Mouse (Mus musculus) MEL (cell line): ENCODE data around the gene Pla2g1b. TPM values are rescaled to one million over a fixed set of nuclear protein-coding genes. Genes with fewer than 3 reads are reported as not detected.
A peak's percentile ranks its signal among the peaks of the same experiment; 100 is the strongest.
"Not testable (repeated sequence)": the region's sequence is repeated elsewhere in the genome, so short reads cannot be mapped to it uniquely, and the experiment has no call there.

Experiments used
- DNase-seq: peaks from one replicate; pipeline ENCODE4 v3.0.0; 2011; ENCODE audit warnings: low read depth, low spot score
- H3K27ac ChIP-seq: 2 replicates; pipeline ENCODE4 v1.5.1; 2012; ENCODE audit warnings: low read depth, mild to moderate bottlenecking, control low read depth, low read length, moderate library complexity; ENCODE audit not compliant: control insufficient read depth
- H3K27me3 ChIP-seq, 2 experiments: fragments of 150-350 bp in 1 of 2; sonication (generic) in 1 of 2; 2 replicates each; pipeline ENCODE4 v1.6.1; 2012; ENCODE audit warnings: low read length in 2 of 2, mild to moderate bottlenecking in 2 of 2, improper control_type of control experiment in 1 of 2, moderate library complexity in 1 of 2; ENCODE audit not compliant: insufficient read depth in 2 of 2, control insufficient read depth in 1 of 2
- H3K36me3 ChIP-seq, 2 experiments: 2 replicates each; pipeline ENCODE4 v1.6.1; 2012 to 2014; ENCODE audit warnings: low read length in 2 of 2, improper control_type of control experiment in 1 of 2, inconsistent platforms in 1 of 2, mild to moderate bottlenecking in 1 of 2; ENCODE audit not compliant: insufficient read depth in 2 of 2, control insufficient read depth in 1 of 2
- H3K4me1 ChIP-seq, 2 experiments: fragments of 150-350 bp in 1 of 2; sonication (generic) in 1 of 2; 2 replicates each; pipeline ENCODE4 v1.6.1; 2012; ENCODE audit warnings: low read length in 2 of 2, improper control_type of control experiment in 1 of 2, mild to moderate bottlenecking in 1 of 2; ENCODE audit not compliant: insufficient read depth in 2 of 2, control insufficient read depth in 1 of 2
- H3K4me3 ChIP-seq, 2 experiments: fragments of 150-350 bp in 1 of 2; sonication (generic) in 1 of 2; 2 replicates each; pipeline ENCODE4 v1.5.1; 2012; ENCODE audit warnings: low read depth in 2 of 2, low read length in 2 of 2, mild to moderate bottlenecking in 2 of 2, moderate library complexity in 2 of 2, control low read depth in 1 of 2, improper control_type of control experiment in 1 of 2; ENCODE audit not compliant: control insufficient read depth in 1 of 2, insufficient read depth in 1 of 2
- H3K79me2 ChIP-seq: 2 replicates; pipeline ENCODE4 v1.6.1; 2012; ENCODE audit warnings: mild to moderate bottlenecking, low read length, moderate library complexity; ENCODE audit not compliant: control insufficient read depth, poor library complexity, insufficient read depth
- H3K9ac ChIP-seq: 2 replicates; pipeline ENCODE4 v1.6.1; 2012; ENCODE audit warnings: low read depth, mild to moderate bottlenecking, control low read depth, low read length, moderate library complexity; ENCODE audit not compliant: control insufficient read depth, poor library complexity, severe bottlenecking
- H3K9me3 ChIP-seq: fragments of 150-350 bp; sonication (generic); replicated peaks from 2 replicates; pipeline ENCODE4 v1.6.1; 2012; ENCODE audit warnings: mild to moderate bottlenecking, low read length, improper control_type of control experiment, moderate library complexity; ENCODE audit not compliant: insufficient read depth
- CHD2 ChIP-seq: IDR thresholded peaks from 2 replicates; pipeline ENCODE4 v1.6.1; 2011; ENCODE audit warnings: low read length, improper control_type of control experiment
- CTCF ChIP-seq, 3 experiments: IDR thresholded peaks in 2 of 3; conservative IDR thresholded peaks in 1 of 3; 2 replicates each; pipeline ENCODE4 v1.5.1; 2011 to 2012; ENCODE audit warnings: low read length in 3 of 3, low read depth in 2 of 3, mild to moderate bottlenecking in 2 of 3, improper control_type of control experiment in 1 of 3, inconsistent platforms in 1 of 3, mixed read lengths in 1 of 3, moderate library complexity in 1 of 3; ENCODE audit not compliant: control insufficient read depth in 1 of 3, insufficient read depth in 1 of 3, poor library complexity in 1 of 3, severe bottlenecking in 1 of 3
- E2F4 ChIP-seq: IDR thresholded peaks from 2 replicates; pipeline ENCODE4 v1.6.1; 2011; ENCODE audit warnings: low read depth, low read length, improper control_type of control experiment, borderline replicate concordance
- ELF1 ChIP-seq: IDR thresholded peaks from 2 replicates; pipeline ENCODE4 v1.6.1; 2014; ENCODE audit warnings: low read depth, mild to moderate bottlenecking, inconsistent platforms, low read length, improper control_type of control experiment, moderate library complexity
- EP300 ChIP-seq, 2 experiments: IDR thresholded peaks; 2 replicates each; pipeline ENCODE4 v1.6.1; 2011; ENCODE audit warnings: improper control_type of control experiment in 2 of 2, low read length in 2 of 2, low read depth in 1 of 2, mild to moderate bottlenecking in 1 of 2
- ETS1 ChIP-seq: IDR thresholded peaks from 2 replicates; pipeline ENCODE4 v1.6.1; 2012; ENCODE audit warnings: low read depth, mild to moderate bottlenecking, inconsistent platforms, low read length, improper control_type of control experiment, moderate library complexity
- HCFC1 ChIP-seq: IDR thresholded peaks from 2 replicates; pipeline ENCODE4 v1.6.1; 2012; ENCODE audit warnings: low read depth, mild to moderate bottlenecking, inconsistent platforms, low read length, improper control_type of control experiment, moderate library complexity
- JUND ChIP-seq: IDR thresholded peaks from 2 replicates; pipeline ENCODE4 v1.6.1; 2011; ENCODE audit warnings: low read depth, mild to moderate bottlenecking, improper control_type of control experiment, low read length
- KAT2A ChIP-seq: conservative IDR thresholded peaks from 2 replicates; pipeline ENCODE4 v1.6.1; 2012; ENCODE audit warnings: low read depth, low read length, improper control_type of control experiment, inconsistent platforms
- MAX ChIP-seq: IDR thresholded peaks from 2 replicates; pipeline ENCODE4 v1.6.1; 2011; ENCODE audit warnings: low read length, improper control_type of control experiment
- MEF2A ChIP-seq: IDR thresholded peaks from 2 replicates; pipeline ENCODE4 v1.6.1; 2014; ENCODE audit warnings: low read depth, mild to moderate bottlenecking, inconsistent platforms, low read length, improper control_type of control experiment; ENCODE audit not compliant: poor library complexity, insufficient replicate concordance, severe bottlenecking; ENCODE audit errors: extremely low read depth
- MXI1 ChIP-seq: IDR thresholded peaks from 2 replicates; pipeline ENCODE4 v1.6.1; 2011; ENCODE audit warnings: mild to moderate bottlenecking, low read depth, low read length, improper control_type of control experiment
- MYB ChIP-seq: IDR thresholded peaks from 2 replicates; pipeline ENCODE4 v1.6.1; 2011; ENCODE audit warnings: mild to moderate bottlenecking, low read depth, low read length, improper control_type of control experiment
- MYC ChIP-seq: IDR thresholded peaks from 2 replicates; pipeline ENCODE4 v1.6.1; 2011; ENCODE audit warnings: low read depth, mild to moderate bottlenecking, low read length, improper control_type of control experiment, moderate library complexity
- NELFE ChIP-seq: IDR thresholded peaks from 2 replicates; pipeline ENCODE4 v1.6.1; 2011; ENCODE audit warnings: low read depth, low read length, improper control_type of control experiment
- POLR2A ChIP-seq, 2 experiments: IDR thresholded peaks; 2 replicates each; pipeline ENCODE4 v1.6.1; 2011 to 2012; ENCODE audit warnings: low read length in 2 of 2, mild to moderate bottlenecking in 2 of 2, control low read depth in 1 of 2, improper control_type of control experiment in 1 of 2, low read depth in 1 of 2, moderate library complexity in 1 of 2; ENCODE audit not compliant: control insufficient read depth in 1 of 2, insufficient read depth in 1 of 2, poor library complexity in 1 of 2
- SIN3A ChIP-seq: IDR thresholded peaks from 2 replicates; pipeline ENCODE4 v1.6.1; 2012; ENCODE audit warnings: low read length, improper control_type of control experiment, inconsistent platforms
- SMC3 ChIP-seq: IDR thresholded peaks from 2 replicates; pipeline ENCODE4 v1.6.1; 2011; ENCODE audit warnings: low read depth, low read length, improper control_type of control experiment
- TAL1 ChIP-seq: IDR thresholded peaks from 2 replicates; pipeline ENCODE4 v1.6.1; 2012; ENCODE audit warnings: mild to moderate bottlenecking, inconsistent platforms, low read length, moderate library complexity, mixed read lengths
- TBP ChIP-seq: IDR thresholded peaks from 2 replicates; pipeline ENCODE4 v1.8.0; 2011; ENCODE audit warnings: low read depth, low read length, improper control_type of control experiment
- TCF12 ChIP-seq: IDR thresholded peaks from 2 replicates; pipeline ENCODE4 v1.6.1; 2014; ENCODE audit warnings: low read depth, mild to moderate bottlenecking, inconsistent platforms, low read length, improper control_type of control experiment, moderate library complexity
- UBTF ChIP-seq: IDR thresholded peaks from 2 replicates; pipeline ENCODE4 v1.6.1; 2012; ENCODE audit warnings: low read depth, mild to moderate bottlenecking, inconsistent platforms, low read length, improper control_type of control experiment, moderate library complexity, borderline replicate concordance; ENCODE audit not compliant: insufficient read depth
- USF1 ChIP-seq: IDR thresholded peaks from 2 replicates; pipeline ENCODE4 v1.6.1; 2014; ENCODE audit warnings: low read depth, mild to moderate bottlenecking, inconsistent platforms, low read length, improper control_type of control experiment, moderate library complexity
- ZKSCAN1 ChIP-seq: IDR thresholded peaks from 2 replicates; pipeline ENCODE4 v1.6.1; 2012; ENCODE audit warnings: low read depth, mild to moderate bottlenecking, inconsistent platforms, low read length, improper control_type of control experiment, moderate library complexity
- ZMIZ1 ChIP-seq: IDR thresholded peaks from 2 replicates; pipeline ENCODE4 v1.6.1; 2012; ENCODE audit warnings: low read depth, mild to moderate bottlenecking, inconsistent platforms, low read length, improper control_type of control experiment, moderate library complexity
- polyA plus RNA-seq, 2 experiments: library from polyadenylated mRNA; stranded (reverse) in 1 of 2; unstranded in 1 of 2; fragments of >175 nt in 1 of 2; fragments of >200 nt in 1 of 2; gene quantifications; 2 replicates each; pipeline versions ENCODE4 v1.2.1 to v1.2.4; 2012; ENCODE audit warnings: low replicate concordance in 2 of 2, low read depth in 1 of 2; ENCODE audit not compliant: insufficient read length in 2 of 2, insufficient read depth in 1 of 2, missing spikeins in 1 of 2
- total RNA-seq: library from RNA; depleted of rRNA; stranded (reverse); fragments of 300-350 nt; gene quantifications from 2 replicates; pipeline ENCODE4 v1.2.3, GENCODE M21; 2012

Gene Pla2g1b
- total and polyA plus RNA-seq, 3 experiments = 0.58 to 6.6 TPM; not detected in 1

DNA sequence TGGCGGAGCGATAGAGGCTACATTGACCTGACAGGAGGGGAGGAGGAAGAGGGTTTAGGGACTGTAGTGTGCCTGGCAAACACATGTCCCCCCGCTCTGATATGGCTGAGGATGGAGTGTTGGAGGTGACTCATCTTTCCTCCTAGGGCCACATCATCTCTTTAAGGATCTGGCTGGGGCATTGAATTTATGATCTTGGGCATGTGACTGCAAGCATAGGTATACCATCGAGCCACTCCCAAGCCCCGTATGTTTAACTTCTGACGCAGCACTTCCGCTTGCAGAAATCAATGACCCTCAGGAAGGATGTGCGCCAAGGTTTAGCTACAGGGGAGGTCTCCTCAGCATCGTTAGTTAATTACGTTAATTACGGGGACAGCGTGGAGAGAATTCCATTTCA is 37.0 kb downstream of the Pla2g1b start:
- no peak for TF ChIP-seq TCF12
- no peak for TF ChIP-seq MEF2A
- no peak for TF ChIP-seq ELF1
- TF ChIP-seq TBP = no peak
- no peak for TF ChIP-seq MYC
- TF ChIP-seq MAX = no peak
- TF ChIP-seq NELFE = no peak
- no peak for TF ChIP-seq MXI1

DNA sequence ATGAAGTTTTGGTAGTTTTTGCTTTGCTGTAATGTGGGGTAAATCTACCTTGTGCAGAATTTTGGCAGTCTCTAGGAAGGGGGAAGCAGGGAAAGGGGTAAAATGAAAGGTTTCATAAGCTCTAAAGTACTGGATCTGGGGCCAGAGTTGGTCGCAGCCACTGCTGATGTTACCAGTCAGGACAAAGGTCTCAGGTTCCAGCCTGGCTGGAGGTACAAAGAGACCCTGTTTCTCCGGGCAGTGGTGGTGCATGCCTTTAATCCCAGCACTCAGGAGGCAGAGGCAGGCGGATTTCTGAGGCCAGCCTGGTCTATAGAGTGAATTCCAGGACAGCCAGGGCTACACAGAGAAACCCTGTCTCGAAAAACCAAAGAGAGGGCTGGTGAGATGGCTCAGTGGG is 39.6 kb downstream of the Pla2g1b start:
- peaks cover 14% of the 10 kb centered on the region for H3K79me2 ChIP-seq
- H3K4me3 ChIP-seq, DNase-seq, H3K36me3 ChIP-seq, H3K27me3 ChIP-seq, H3K9me3 ChIP-seq, H3K9ac ChIP-seq, H3K4me1 ChIP-seq, H3K27ac ChIP-seq: not testable (repeated sequence)

More for the DNA sequence above, 37.0 kb downstream of the Pla2g1b start:
- peaks cover 0 to 12% of the 10 kb centered on the region in 2 experiments; a peak in 1 of 4 replicates for H3K4me1 ChIP-seq
- no peak overlapping the region for H3K4me3 ChIP-seq
- no peak for DNase-seq
- H3K9me3 ChIP-seq = no peaks in the 10 kb centered on the region
- H3K27me3 ChIP-seq = no peaks in the 10 kb centered on the region
- H3K9ac ChIP-seq = no peak overlapping the region
- H3K79me2 ChIP-seq = peaks cover 9% of the 10 kb centered on the region
- H3K36me3 ChIP-seq = peaks cover 0 to 2% of the 10 kb centered on the region in 2 experiments; a peak in 1 of 4 replicates
- no peak overlapping the region for H3K27ac ChIP-seq

DNA sequence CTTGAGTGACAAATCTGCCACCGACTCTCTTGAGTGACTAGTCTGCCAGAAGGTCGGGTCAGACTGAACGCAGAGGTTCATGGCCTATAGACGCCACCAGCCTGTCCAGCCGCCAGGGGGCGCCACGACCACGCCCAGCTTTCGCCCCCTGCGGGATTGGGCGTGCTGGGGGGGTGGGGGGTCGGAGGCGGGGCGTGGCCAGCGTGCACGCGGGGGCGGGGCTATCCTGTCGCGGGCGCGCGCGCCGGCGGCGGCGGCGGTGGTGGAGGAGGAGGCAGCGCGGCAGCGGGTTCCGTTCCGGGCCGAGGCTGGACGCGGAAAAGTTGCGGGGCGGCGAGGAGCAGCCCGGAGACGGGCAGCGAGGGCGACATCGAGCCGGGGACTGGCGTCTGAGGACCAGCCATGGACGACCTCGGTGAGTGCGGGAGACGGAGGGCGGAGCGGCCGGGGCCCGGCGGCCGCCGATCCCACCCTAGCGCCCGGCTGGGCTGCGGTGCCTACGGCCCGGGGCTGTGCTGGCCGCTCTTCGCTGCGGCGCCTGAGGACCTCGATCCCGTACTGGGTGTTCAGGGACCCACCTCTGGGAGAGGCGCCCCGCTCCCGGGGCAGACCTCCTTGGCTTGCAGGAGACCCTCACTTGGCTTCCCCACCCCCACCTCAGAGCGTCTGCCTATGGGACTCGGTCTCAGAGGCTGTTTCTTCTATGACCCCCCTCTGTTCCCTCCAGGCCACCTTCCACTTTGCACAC is 40.6 kb downstream of the Pla2g1b start, which contains the start of gene Pxn:
Gene Pxn, plus strand, starts transcription at position 223 of the 748 bp plus-strand sequence.
- Histone ChIP-seq H3K4me3 (peak within 1 kb of the TSS; percentile 91 to 98), H3K36me3 (peaks cover 0 to 2% of the 10 kb centered on the region in 2 experiments; a peak in 1 of 4 replicates), H3K4me1 (peaks cover 0 to 8% of the 10 kb centered on the region in 2 experiments; a peak in 1 of 4 replicates), H3K27me3 (no peaks in the 10 kb centered on the region), H3K27ac (no peak within 1 kb of the TSS), H3K9me3 (no peaks in the 10 kb centered on the region), H3K79me2 (peaks cover 16% of the 10 kb centered on the region), H3K9ac (peak within 1 kb of the TSS; percentile 98)
- DNase-seq = peak; percentile 90
- TF ChIP-seq ELF1 = peak; percentile 30; the same call in 1 of the 2 replicates
- peak; percentile 80 to 90; a peak in 3 of 4 replicates for TF ChIP-seq POLR2A (IDR thresholded peaks at IDR 0.05; ENCODE audit: control insufficient read depth in 1 of 2, insufficient read depth in 1 of 2, low read depth in 1 of 2, low read length in 2 of 2, poor library complexity in 1 of 2)
- peak; percentile 92 for TF ChIP-seq SMC3
- no peak for TF ChIP-seq JUND
- TF ChIP-seq ZMIZ1 = peak; percentile 75; the same call in 1 of the 2 replicates
- TF ChIP-seq EP300 (IDR thresholded peaks at IDR 0.05; ENCODE audit: low read depth in 1 of 2, low read length in 2 of 2) = no peak
- TF ChIP-seq USF1 = no peak
- no peak for TF ChIP-seq CHD2
- no peak for TF ChIP-seq KAT2A
- peak; percentile 63 for TF ChIP-seq MXI1
- TF ChIP-seq ETS1 = no peak
- TF ChIP-seq E2F4 = no peak
- no peak for TF ChIP-seq MYB
- TF ChIP-seq UBTF = peak; percentile 80; the same call in 1 of the 2 replicates
- no peak for TF ChIP-seq ZKSCAN1
- TF ChIP-seq HCFC1 = peak; percentile 46; the same call in 1 of the 2 replicates
- no peak for TF ChIP-seq TAL1
- peak; percentile 50 for TF ChIP-seq SIN3A
- TF ChIP-seq CTCF (IDR thresholded peaks at IDR 0.05 in 2 of 3, conservative IDR thresholded peaks at IDR 0.05 in 1 of 3; ENCODE audit: control insufficient read depth in 1 of 3, insufficient read depth in 1 of 3, low read depth in 2 of 3, low read length in 3 of 3, poor library complexity in 1 of 3, severe bottlenecking in 1 of 3) = peak; percentile 69 to 98 (median 94)
